Mouse (Mus musculus) kidney, adult 2 months (tissue): ENCODE measurements around the gene Mif.

ENCODE experiments used
- CTCF ChIP-seq: fragments of 200-500 bp; conservative IDR thresholded peaks from 2 replicates; pipeline ENCODE4 v1.5.1; 2011; ENCODE audit warnings: low read depth, mild to moderate bottlenecking, control low read depth, low read length, moderate library complexity, mixed read lengths; ENCODE audit not compliant: insufficient read depth, insufficient read length
- POLR2A ChIP-seq: fragments of 200-500 bp; IDR thresholded peaks from one replicate; pipeline ENCODE4 v1.6.1; 2011; ENCODE audit warnings: low read depth, low read length, control low read depth

DNA sequence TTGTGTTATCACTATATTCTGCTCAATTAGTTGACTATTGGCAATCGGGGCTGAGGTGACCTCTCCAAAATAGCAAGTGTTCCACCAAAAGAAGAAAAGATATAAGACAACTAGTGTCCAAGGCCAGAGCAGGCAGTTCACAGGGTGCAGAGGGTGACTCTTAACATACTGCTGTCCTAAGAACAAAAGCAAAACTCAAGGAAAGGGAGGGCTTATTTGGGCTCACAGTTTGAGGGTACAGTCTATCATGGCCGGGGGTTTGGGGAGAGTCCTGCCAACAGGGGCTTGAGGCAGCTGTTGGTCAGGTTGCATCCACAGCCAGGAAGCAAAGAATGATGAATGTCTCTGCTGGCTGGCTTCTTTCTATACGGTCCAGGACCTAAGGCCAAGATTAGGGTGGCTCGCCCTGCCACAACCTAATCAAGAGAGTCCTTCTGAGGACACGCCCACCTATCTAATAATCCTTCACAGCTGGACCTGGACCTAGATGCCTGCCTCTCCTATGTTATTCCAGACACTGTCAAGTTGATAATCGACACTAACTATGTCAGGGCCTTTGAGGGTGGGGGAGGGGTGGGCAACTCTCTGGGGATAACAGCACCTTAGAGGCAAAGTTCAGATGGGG, 14.6 kb downstream of the Mif start:
- TF ChIP-seq POLR2A (no peak), CTCF (no peak)
